Mouse (Mus musculus): ENCODE measurements around the gene Ythdf1.
A peak's percentile ranks its signal among the peaks of the same experiment; 100 is the strongest.

Gene Ythdf1

GRCm38 (mm10) chr2:180920810-180921400 lies at the start of gene Ythdf1:
Gene Ythdf1 (minus strand): TSS chr2:180920949.
- DNase-seq = peak; percentile 98

GRCm38 (mm10) chr2:180967010-180967763 lies 46.4 kb upstream of the Ythdf1 start, which contains the start of gene Arfgap1:
Gene Arfgap1 (plus strand): TSS chr2:180967225.
- DNase-seq = peak; percentile 95 to 96

- DNase-seq = peak in 1 of 2 experiments; percentile 16
Measured at GRCm38 (mm10) chr2:180966092-180966882, 45.5 kb upstream of the Ythdf1 start.

- peak; percentile 77 to 80 for DNase-seq
Measured at GRCm38 (mm10) chr2:180963956-180964355, 43.2 kb upstream of the Ythdf1 start.

GRCm38 (mm10) chr2:180962616-180963308 lies 42.0 kb upstream of the Ythdf1 start:
- DNase-seq = peak in 1 of 2 experiments; percentile 52

- DNase-seq = no peak
Measured at GRCm38 (mm10) chr2:180960187-180960586, 39.4 kb upstream of the Ythdf1 start.

- no peak for DNase-seq
Measured at GRCm38 (mm10) chr2:180959605-180960004, 38.9 kb upstream of the Ythdf1 start.

- peak; percentile 30 to 38 for DNase-seq
Measured at GRCm38 (mm10) chr2:180954061-180955047, 33.6 kb upstream of the Ythdf1 start, which contains the start of gene Nkain4. Gene Nkain4 (minus strand): TSS chr2:180954699.

GRCm38 (mm10) chr2:180953638-180954037 lies 32.9 kb upstream of the Ythdf1 start:
- no peak for DNase-seq

- no peak for DNase-seq
Measured at GRCm38 (mm10) chr2:180952731-180953171, 32.0 kb upstream of the Ythdf1 start.

GRCm38 (mm10) chr2:180949947-180950346 lies 29.2 kb upstream of the Ythdf1 start:
- no peak for DNase-seq

GRCm38 (mm10) chr2:180941869-180942268 lies 21.1 kb upstream of the Ythdf1 start:
- DNase-seq = no peak

GRCm38 (mm10) chr2:180940187-180940586 lies 19.4 kb upstream of the Ythdf1 start:
- no peak for DNase-seq

- DNase-seq = no peak
Measured at GRCm38 (mm10) chr2:180932418-180932817, 11.7 kb upstream of the Ythdf1 start.

GRCm38 (mm10) chr2:180928723-180929122 lies 8.0 kb upstream of the Ythdf1 start, which contains the start of gene Birc7:
Gene Birc7 (plus strand): TSS chr2:180929023.
- no peak for DNase-seq

GRCm38 (mm10) chr2:180925176-180925575 lies 4.4 kb upstream of the Ythdf1 start:
- DNase-seq = peak; percentile 70 to 81

- no peak for DNase-seq
Measured at GRCm38 (mm10) chr2:180922739-180923138, 2.0 kb upstream of the Ythdf1 start.

- DNase-seq = peak; percentile 29 to 72
Measured at GRCm38 (mm10) chr2:180919913-180920809, 588 bp downstream of the Ythdf1 start.

- DNase-seq = no peak
Measured at GRCm38 (mm10) chr2:180915886-180916433, 4.8 kb downstream of the Ythdf1 start.

GRCm38 (mm10) chr2:180910928-180911327 lies 9.8 kb downstream of the Ythdf1 start:
- DNase-seq = peak in 1 of 2 experiments; percentile 13

Measured in kidney, postnatal 25 days (tissue).